Mouse (Mus musculus) adrenal gland, postnatal 36 days (tissue): ENCODE data around the gene Lhfp. TPM values are rescaled to one million over a fixed set of nuclear protein-coding genes. Genes with fewer than 3 reads are reported as not detected.
"Not testable (repeated sequence)": the region's sequence is repeated elsewhere in the genome, so short reads cannot be mapped to it uniquely, and the experiment has no call there.

Experiments
- DNase-seq, 2 experiments: peaks; one replicate each; pipeline ENCODE4 v3.0.0; 2021; ENCODE audit warnings: mixed read lengths in 1 of 2
- total RNA-seq, 2 experiments: library from RNA; stranded (reverse); gene quantifications; 2 replicates each; pipeline ENCODE4 v1.2.3; 2021

Lhfp gene
- total RNA-seq, 2 experiments from 2014 or later = 24.2 to 38.2 TPM

DNA sequence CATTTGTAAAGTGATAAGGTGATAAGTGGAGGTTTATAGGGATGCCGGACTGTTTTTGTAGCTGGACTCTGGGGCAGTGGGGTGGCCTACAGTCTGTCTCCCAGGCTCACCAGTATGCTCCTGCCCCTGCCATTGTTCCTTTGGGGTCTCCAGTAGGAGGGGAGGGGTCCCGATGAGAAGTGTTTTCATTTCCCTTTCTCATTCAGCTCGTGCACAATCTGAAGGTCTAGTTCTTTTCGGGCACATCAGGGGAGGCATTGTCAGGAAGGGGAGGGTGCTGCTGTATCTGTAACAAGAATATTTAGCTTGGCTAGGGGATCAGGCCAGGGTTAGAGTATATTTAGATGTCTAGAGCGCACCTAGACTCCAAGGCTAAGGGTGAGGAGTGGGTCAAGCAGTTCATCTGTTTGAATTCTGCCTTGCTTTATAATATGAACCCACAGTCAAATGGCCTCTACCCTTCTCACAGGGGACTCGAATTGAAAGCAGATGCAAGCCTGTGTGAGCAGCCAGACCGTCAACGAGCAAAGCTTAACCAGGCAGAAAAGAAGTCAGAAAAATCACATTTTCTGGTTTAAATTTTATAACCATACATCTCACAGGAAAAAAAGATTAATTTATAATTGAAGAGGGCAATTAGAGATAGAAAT, 46.0 kb downstream of the Lhfp start:
- no peak for DNase-seq

DNA sequence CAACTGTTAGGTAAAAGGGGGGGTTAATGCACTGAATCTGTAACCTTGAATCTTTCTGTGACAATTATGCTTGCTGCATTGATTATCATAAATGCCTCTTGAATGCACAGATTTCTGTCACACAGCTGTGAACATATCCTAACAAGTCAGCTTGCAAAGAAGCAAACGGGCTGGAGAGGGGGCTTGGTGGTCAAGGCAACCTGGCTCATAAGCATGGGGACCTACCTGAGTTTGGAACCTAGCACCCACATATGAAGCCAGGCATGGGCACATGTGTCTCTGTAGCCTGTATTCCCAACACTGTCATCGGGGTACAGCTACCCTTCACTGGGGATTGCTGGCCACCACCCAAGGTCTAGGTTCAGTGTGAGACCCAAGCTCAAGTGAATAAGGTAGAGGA, 48.6 kb downstream of the Lhfp start:
- DNase-seq = no peak

DNA sequence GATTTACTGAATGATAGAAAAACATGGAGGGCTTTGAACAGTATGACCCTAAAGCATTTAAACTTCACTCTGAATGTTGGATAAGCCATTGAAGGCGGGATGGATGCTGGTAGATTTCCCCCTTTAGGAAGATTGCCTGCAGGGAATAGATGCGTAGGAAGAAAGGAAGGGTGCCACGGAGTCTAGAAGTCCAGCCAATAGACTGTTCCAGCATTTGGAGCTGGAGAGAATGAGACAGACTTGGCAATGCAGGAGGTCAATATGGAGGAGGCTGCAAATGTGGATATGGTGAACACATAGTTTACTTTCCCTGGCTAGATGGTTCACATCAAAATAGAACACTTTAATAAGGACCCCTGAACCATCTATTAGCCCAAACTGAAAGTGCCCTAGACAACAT, 58.9 kb downstream of the Lhfp start:
- no peak for DNase-seq

- no peak for DNase-seq
These were observed 59.5 kb downstream of the Lhfp start for GRCm38 (mm10) chr3:53100803-53101202.

DNA sequence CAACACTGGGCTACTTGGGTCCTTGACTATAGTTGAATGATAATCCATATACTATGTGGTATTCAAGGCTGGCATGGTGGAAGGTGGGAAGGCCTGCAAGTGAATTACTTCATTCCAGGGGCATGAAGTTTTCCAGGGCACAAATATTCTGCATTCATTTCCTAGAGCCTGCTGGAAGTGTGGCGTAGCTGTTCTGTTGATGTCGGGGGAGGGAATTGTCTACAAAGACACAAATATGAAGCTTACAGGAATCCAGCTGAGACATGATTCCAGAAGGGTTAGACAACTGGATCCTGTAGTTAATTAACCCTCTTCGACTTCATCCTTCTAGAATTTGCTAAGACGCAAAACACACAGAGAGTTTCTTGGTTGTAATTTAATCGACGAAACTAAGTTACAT, 60.4 kb downstream of the Lhfp start:
- DNase-seq = no peak

DNA sequence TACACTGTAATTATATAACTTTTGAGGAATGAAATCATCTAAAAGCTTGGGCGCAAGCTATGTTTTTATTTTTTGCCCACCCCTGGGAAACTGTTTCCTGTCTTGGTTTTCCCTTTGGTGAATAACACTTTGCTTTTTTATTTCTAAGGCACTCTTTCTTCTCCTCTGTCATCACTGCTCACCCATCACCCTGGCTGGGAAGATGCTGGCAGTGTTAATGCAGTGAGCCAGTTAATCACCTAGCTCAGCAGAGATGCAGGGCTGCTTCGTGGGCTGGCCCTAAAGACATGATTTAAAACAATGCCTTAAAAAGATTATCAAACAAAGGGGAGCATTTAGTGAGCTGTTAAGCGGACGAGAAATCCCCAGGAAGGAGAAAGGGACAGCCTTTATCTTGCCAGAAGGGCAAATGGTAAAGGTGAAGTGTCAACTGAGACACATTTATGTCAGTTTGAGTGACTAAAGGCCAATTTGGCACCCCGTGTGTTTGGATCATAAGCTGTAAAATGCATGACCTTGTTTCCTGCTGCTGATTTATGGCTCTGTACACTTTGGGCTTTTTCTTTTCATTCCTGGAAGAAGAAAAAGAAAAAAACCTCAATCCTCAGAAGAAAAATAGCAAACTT, 60.9 kb downstream of the Lhfp start:
- DNase-seq = peak in 1 of 2 experiments; percentile 6

DNA sequence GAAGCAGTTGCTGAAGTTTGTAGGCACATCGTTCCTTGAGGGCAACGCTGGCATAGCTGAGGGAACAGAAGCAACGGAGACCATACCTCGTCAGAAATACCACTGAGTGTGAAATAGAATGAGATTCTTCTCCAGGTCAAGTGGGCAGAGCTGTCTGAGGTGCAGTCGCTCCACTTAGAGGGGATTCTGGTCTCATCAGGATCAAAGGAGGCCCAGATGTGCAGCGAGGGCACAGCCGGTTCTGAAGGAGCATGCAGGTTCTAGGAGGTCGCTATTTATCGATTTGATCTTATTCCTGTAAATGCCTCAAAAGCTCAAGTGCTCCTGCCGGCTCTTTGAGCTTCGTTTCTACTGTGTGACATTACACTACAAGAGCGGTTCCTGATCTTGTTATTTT, 61.4 kb downstream of the Lhfp start:
- no peak for DNase-seq

DNA sequence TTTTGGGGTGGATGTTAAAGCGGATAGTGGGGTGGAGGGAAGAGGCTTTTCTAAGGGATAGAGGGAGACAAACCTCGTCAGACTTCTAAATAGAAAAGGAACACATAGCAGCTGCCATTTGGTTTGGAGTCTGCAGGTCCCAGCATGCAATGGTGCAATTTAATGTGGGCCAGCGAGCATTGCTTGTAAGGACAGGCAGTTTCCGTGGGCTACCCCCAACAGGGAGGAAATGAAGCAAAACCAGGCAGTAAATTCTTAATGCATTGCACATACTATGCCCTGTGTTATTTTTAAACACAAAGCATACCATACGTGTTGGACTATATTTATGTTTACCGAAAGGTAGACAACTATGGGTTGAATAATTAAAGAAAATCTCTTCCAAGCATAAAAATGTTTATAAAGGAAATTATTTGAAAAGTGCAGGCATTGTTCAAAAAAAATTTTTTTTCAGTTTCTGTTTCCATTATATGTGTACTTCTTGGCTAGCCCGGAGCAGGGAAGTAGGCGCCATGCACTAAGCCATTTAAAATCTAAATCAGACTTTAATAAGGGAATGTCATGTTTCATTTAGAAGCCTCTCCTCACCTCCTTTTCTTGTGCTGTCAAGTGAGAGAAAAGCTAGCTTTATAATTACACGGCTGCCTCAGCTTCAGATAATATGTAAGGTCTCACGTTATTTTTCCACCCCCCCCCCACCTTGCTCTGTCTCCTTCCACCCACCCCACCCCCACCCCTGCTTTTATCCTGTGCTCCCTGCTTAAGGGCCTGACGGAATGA, 67.5 kb downstream of the Lhfp start:
- no peak for DNase-seq

GRCm38 (mm10) chr3:53109879-53110278, 68.6 kb downstream of the Lhfp start:
- no peak for DNase-seq

DNA sequence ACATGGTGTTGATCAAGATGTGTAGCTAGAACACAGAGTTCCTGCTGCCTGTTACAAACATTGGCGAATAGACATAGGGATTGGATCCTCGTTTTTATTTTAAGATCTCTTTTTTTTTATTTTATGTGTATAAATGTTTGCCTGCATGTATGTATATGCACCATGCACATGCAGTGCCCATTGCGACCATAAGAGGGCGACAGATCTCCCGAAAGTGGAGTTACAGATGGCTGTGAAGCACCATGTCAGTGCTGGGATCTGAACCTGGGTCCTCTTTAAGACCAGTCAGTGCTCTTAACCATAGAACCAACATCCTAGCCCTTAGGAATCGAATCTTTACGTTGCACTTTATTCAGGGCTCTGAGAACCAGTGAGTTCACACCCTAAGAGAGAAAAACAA, 70.7 kb downstream of the Lhfp start:
- no peak for DNase-seq

GRCm38 (mm10) chr3:53118755-53119154, 77.4 kb downstream of the Lhfp start:
- DNase-seq = not testable (repeated sequence)

DNA sequence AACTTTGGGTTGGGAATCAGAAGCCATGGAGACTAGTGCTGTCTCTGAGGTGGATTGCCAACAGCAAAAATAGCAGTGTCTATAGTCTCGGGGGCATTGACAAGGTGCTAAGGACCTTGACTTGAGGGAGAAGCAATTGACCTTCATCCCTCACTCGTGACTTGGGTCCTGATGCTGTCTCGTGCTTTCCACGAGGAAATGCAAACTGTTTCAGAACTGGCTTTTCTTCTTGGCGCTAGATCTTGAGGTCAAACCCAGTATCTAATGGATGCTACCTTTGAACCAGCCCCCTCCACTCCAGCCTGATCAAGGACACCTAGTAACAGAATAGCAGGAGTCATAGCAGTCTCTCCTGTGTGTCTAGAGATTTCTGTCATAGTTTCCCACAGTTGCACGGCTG, 78.7 kb downstream of the Lhfp start:
- DNase-seq = no peak

DNA sequence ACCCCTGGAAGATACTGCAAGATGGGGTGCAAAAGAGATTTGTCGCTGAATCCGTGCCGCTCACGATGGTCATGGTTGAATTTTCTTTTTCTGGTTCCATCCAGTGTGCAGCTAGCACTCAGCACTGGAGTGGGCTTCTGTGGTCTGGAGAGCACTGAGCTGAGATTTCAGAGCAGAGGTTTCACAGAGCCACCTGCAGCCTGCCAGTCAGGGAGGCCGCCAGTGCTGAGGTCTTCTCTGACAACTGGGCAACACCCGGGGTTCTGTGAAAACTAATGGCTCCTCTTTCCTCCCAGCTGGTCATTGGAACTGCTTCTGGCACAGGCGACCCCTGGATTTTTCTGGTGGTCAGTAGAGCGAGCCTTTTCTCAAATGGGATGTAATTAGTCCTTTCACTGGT, 84.2 kb downstream of the Lhfp start:
- DNase-seq = no peak

GRCm38 (mm10) chr3:53138785-53139184, 97.5 kb downstream of the Lhfp start:
- no peak for DNase-seq

DNA sequence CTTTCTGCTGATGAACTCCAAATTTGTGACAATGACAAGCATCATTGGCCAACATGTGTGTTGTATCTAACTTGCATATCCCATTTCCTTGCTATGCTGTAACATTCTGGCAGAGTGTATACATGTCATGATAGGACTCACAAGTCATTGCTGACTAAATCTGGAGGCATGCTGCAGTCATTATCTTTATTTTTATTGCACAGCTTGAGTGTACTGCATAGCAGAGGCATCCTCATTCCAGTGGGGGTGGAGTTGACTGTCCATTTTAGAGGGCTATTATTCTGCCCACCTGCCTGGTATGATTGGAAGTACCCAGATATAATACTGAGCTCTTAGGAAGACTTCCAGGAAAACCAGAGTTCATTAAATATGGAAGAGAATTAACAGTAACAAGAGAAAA, 97.9 kb downstream of the Lhfp start:
- no peak for DNase-seq

DNA sequence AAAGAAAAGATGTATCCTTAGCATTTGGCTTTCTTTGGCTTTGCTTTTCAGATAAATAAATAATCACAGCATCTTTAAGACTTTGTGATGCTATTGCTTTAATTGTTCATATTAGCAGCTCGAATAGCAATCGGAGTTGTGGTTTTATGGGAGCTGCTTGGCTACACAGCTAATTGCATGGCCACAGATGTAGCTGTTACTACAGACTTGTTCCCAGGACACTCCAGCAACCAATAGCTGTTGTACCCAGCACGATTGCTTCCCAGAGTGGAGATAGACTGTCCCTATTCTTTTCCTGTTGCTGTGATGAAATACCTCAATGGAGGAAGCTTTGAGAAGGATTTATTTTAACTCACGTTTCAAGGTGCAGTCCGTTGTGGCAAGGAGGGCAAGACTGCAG, 98.3 kb downstream of the Lhfp start:
- DNase-seq = no peak

DNA sequence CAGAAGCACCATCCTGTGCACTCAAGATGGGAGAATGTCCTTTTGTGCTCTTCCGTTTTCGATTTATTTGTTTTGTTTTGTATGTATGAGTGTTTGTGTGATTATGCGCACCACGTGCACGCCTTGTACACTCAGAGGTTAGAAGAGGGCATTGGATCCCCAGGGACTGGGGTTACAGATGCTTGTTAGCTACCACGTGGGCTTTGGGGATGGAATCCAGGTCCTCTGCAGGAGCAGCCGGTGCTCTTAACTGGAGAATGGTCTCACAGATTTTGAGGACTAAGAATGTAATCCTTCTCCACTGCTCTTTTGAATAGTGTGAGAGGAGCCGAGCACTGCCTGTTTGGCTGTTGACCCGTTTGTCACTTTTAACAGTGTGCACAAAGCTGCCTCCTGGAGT, 101.2 kb downstream of the Lhfp start:
- DNase-seq = peak in 1 of 2 experiments; percentile 22

- DNase-seq = no peak
These were observed 104.2 kb downstream of the Lhfp start for GRCm38 (mm10) chr3:53145526-53145925.

- no peak for DNase-seq
These were observed 104.6 kb downstream of the Lhfp start for GRCm38 (mm10) chr3:53145946-53146345.

- DNase-seq = no peak
These were observed 105.7 kb downstream of the Lhfp start for GRCm38 (mm10) chr3:53147001-53147400.

DNA sequence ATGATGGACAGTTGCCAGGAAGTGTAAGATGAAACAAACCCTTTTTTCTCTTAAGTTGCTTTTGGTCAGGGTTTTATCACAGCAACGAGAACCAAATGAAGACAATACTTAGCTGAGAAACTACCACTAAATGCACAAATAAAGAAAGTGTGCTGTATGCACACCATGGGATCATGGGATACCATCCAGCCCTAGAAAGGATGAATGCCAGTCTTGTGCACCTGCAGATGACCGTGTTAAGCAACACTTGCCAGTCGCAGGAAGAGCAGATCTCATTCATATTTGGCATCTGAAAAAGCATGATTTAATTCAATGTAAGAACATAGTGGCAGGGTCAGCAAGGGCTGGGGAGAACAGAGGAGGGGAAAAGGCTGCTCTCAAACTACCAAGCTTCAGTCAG, 107.4 kb downstream of the Lhfp start:
- DNase-seq = no peak

DNA sequence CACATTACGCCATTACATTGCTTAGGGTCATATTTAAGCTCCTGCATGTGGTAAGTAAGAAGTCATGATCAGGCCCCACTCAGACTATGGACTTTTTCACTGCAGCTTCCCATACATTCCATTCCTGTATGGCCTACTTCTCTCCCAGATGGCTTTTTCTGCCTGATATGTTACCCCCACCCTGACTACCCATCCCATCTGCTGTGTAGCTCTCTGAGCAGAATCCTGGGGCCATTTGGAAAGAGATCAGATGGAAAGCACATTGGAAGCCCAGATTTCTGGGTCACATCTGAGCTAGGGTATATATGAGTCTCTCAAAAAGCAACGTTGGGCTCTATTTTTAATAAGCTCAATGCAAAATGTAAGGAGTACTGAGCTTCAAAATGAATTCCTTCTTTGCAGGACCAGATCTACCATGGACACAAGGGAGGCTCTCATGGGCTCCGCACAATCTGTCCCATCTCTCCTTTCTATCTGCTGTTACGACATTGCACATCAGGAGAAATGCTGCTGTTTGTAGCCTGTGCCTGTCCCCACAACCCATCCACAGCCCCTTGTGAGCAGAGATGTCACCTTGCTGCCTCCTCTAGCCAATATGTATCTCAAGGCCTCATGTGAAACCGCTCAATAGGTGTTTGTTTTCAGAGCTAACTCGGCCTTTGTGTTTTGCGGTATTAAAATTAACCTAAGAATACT, 108.4 kb downstream of the Lhfp start:
- no peak for DNase-seq

GRCm38 (mm10) chr3:53151081-53151480, 109.8 kb downstream of the Lhfp start:
- DNase-seq = no peak
